Mouse (Mus musculus) cerebellum, adult 2 months (tissue): ENCODE data around the gene Wt1. TPM values are rescaled to one million over a fixed set of nuclear protein-coding genes. Genes with fewer than 3 reads are reported as not detected.

ENCODE experiments used
- DNase-seq, 2 experiments: peaks; one replicate each; pipeline ENCODE4 v3.0.0; 2021
- H3K27ac ChIP-seq: fragments of 200-500 bp; 2 replicates; pipeline ENCODE4 v1.5.1; 2012; ENCODE audit warnings: low read length, control low read depth, inconsistent platforms; ENCODE audit not compliant: insufficient read depth
- H3K27me3 ChIP-seq: fragments of 200-500 bp; 2 replicates; pipeline ENCODE4 v1.6.1; 2012; ENCODE audit warnings: inconsistent platforms, mild to moderate bottlenecking, low read length, moderate library complexity; ENCODE audit not compliant: control insufficient read depth, insufficient read depth
- H3K4me1 ChIP-seq: fragments of 200-500 bp; 2 replicates; pipeline ENCODE4 v1.6.1; 2011; ENCODE audit warnings: low read length; ENCODE audit not compliant: control insufficient read depth, insufficient read depth
- H3K4me3 ChIP-seq: fragments of 200-500 bp; replicated peaks from 2 replicates; pipeline ENCODE3; 2011; ENCODE audit warnings: mild to moderate bottlenecking, low read depth, low read length, control low read depth; ENCODE audit not compliant: insufficient read depth
- CTCF ChIP-seq: fragments of 200-500 bp; IDR thresholded peaks from 2 replicates; pipeline ENCODE4 v1.5.1; 2011; ENCODE audit warnings: low read depth, mild to moderate bottlenecking, control low read depth, low read length, moderate library complexity, borderline replicate concordance; ENCODE audit not compliant: insufficient read depth
- POLR2A ChIP-seq: fragments of 200-500 bp; IDR thresholded peaks from 2 replicates; pipeline ENCODE4 v1.6.1; 2011; ENCODE audit warnings: low read length, control low read depth, borderline replicate concordance; ENCODE audit not compliant: insufficient read depth
- WGBS: fragments of 180-500 bp; shearing (Covaris S2); methylation state at CpG from one replicate; pipeline ENCODE4 v1.1.7; 2018; 5-methylcytosine and 5-hydroxymethylcytosine counted together
- polyA plus RNA-seq: library from polyadenylated mRNA; depleted of rRNA; stranded (reverse); fragments of >200 nt; gene quantifications from 2 replicates; pipeline ENCODE4 v1.2.3, GENCODE M21; 2012

Gene Wt1
- polyA plus RNA-seq, 1 experiment: not detected

DNA sequence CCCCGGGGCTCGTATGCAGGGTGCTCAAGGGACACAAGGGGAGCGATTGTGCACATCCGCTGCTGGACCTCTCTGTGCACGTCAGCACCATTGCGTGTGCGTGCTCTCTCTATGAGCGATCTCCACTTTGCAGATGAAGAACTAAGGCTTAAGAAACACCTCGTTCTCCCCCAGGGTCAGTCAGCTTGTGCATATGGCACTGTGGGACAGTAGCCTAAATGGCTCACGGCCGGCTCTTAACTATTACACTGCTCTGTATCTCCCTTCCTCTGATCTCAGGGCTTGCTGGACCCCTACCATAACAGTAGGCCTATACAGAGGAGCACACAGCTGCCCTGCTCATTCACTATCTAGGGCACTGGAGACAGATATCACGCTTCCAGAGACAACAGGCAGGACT lies 52.5 kb downstream of the Wt1 start:
- Histone ChIP-seq H3K27me3 (no peaks in the 10 kb centered on the region), H3K27ac (no peak overlapping the region), H3K4me3 (no peak overlapping the region), H3K4me1 (no peaks in the 10 kb centered on the region)
- TF ChIP-seq CTCF: no peak
- no peak for TF ChIP-seq POLR2A
- no peak for DNase-seq
- 87% methylated on average over 12 of the region's 12 CpGs for WGBS

- TF ChIP-seq CTCF (no peak), POLR2A (no peak)
- no peak overlapping the region for H3K4me3 ChIP-seq
- DNase-seq: no peak
- no peak overlapping the region for H3K27ac ChIP-seq
- no peaks in the 10 kb centered on the region for H3K4me1 ChIP-seq
- H3K27me3 ChIP-seq: no peaks in the 10 kb centered on the region
- WGBS: 29% methylated on average over 6 of the region's 6 CpGs
These were observed 56.2 kb downstream of the Wt1 start for GRCm38 (mm10) chr2:105182501-105182900.

DNA sequence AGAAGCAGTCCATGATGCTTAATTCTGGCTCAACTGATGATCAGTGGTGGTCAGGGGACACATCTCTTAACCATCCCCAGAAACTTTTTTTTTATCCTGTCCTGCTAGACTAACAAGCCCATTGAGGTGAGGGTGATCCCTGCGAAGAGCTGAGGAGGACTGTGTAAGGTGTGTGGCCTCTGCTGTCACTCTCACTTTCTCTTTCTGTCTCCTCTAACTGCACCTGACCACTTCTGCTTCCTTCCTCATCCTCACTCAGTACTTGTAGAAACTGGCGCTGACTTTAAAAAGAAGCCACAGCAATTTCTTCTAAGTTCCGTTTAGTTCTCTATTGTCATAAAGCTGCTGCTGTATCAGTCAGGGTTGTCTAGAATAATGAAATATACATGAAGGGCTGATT lies 58.8 kb downstream of the Wt1 start:
- 97% methylated on average over 3 of the region's 3 CpGs for WGBS
- H3K27me3 ChIP-seq: no peaks in the 10 kb centered on the region
- no peak overlapping the region for H3K27ac ChIP-seq
- H3K4me1 ChIP-seq: no peaks in the 10 kb centered on the region
- TF ChIP-seq POLR2A: no peak
- no peak for TF ChIP-seq CTCF
- H3K4me3 ChIP-seq: no peak overlapping the region
- DNase-seq: no peak

DNA sequence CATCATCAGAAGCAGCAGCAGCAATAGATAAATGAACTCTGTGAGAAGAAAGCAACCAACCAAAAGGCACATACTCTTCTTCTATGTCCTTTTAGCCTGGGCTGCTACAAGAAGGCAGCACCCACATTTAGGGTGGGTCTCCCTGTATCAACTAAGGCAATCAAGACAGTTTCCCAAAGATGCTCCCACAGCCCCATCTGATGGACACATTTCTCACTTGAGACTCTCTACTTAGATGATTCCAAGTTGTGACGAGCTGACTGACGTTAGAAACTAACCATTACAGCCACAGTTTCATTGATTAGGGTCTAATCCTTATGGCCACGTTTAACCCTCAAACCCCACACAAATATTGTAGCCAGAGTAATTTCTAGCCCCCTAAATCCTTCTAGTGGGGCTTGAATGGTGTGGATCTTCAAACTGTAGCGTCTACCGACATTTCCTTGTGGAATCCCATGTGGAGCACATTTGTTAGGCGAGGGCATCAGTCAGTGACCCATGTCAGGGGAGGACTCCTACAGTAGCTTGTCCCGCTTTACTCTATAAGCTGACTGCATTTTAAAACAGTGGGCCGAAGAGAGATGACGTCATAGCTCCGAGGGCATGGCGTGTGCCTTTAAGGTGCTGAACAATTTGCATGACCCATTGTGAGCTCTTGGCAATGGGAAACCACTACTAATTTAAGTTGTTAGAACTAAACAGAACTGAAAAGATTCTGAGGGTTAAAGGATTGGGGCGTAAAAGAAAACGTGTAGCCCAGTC lies 59.6 kb downstream of the Wt1 start:
- WGBS: 74% methylated on average over 13 of the region's 13 CpGs
- DNase-seq: no peak

DNA sequence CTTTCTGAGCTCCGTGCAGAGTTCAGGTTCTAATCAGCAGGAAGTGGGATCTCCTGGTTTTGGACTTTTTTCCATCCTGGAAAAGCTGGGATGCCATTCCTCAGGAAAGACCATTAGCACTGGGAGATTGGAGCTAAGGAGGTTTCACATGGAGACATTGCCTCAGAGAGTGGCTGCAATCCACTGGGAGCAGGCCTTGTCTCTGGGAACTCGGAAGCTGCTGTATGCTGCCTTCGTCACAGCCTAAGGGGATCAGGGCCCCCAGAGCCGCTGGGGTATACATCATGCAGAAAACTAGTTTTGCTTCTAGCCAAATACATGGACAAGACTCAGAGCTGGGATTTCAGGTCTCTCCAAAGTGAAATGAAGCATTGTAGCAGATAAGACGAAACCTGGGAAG lies 60.3 kb downstream of the Wt1 start:
- H3K4me3 ChIP-seq: no peak overlapping the region
- DNase-seq: no peak
- no peaks in the 10 kb centered on the region for H3K27me3 ChIP-seq

More for the DNA sequence above, 59.6 kb downstream of the Wt1 start:
- Histone ChIP-seq H3K4me3 (no peak overlapping the region), H3K27ac (no peak overlapping the region), H3K27me3 (no peaks in the 10 kb centered on the region), H3K4me1 (no peaks in the 10 kb centered on the region)
- TF ChIP-seq CTCF (no peak), POLR2A (no peak)

DNA sequence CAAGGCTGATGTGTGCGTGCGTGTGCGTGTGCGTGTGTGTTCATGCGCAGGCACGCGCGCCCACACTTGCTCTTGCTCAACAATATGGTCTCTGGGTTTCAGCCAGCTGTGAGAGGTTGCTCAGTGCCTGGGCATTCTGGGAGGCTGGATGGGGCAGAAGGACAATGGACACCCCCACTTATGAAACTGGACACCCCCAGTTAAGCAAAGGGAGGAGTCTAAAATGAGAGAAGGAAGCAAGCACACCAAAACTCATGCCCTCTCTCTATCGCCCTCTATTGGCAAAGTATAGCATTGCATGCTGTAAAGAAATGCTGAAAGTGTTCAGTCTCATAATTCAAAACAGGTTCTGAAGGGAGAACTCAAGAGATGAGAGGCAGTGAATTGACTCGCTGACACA lies 61.9 kb downstream of the Wt1 start:
- Histone ChIP-seq H3K4me1 (no peaks in the 10 kb centered on the region), H3K4me3 (no peak overlapping the region), H3K27ac (no peak overlapping the region), H3K27me3 (no peaks in the 10 kb centered on the region)
- 0 out of 2 replicates have a peak, but pooled peaks have one; percentile 1 for TF ChIP-seq CTCF
- no peak for TF ChIP-seq POLR2A
- 79% methylated on average over 10 of the region's 10 CpGs for WGBS
- no peak for DNase-seq

More for the DNA sequence above, 60.3 kb downstream of the Wt1 start:
- H3K27ac ChIP-seq: no peak overlapping the region
- WGBS: 68% methylated on average over 5 of the region's 5 CpGs
- no peak for TF ChIP-seq CTCF
- H3K4me1 ChIP-seq: no peaks in the 10 kb centered on the region

- no peaks in the 10 kb centered on the region for H3K4me1 ChIP-seq
- 32% methylated on average over 5 of the region's 5 CpGs for WGBS
- no peak overlapping the region for H3K4me3 ChIP-seq
- peak in 1 of 2 experiments; percentile 6 for DNase-seq
- no peaks in the 10 kb centered on the region for H3K27me3 ChIP-seq
- TF ChIP-seq CTCF (peak; percentile 6; the same call in 1 of the 2 replicates), POLR2A (no peak)
- no peak overlapping the region for H3K27ac ChIP-seq
These were observed 63.0 kb downstream of the Wt1 start for GRCm38 (mm10) chr2:105189352-105189751.

GRCm38 (mm10) chr2:105200152-105200551 lies 73.8 kb downstream of the Wt1 start:
- H3K4me1 ChIP-seq: no peaks in the 10 kb centered on the region
- DNase-seq: no peak
- no peak overlapping the region for H3K27ac ChIP-seq
- 52% methylated on average over 8 of the region's 8 CpGs for WGBS
- H3K4me3 ChIP-seq: no peak overlapping the region
- no peak for TF ChIP-seq CTCF
- TF ChIP-seq POLR2A: no peak
- no peaks in the 10 kb centered on the region for H3K27me3 ChIP-seq
